Comparison of ENCODE assay signal across 11 mouse cellular contexts in the genomic region with DNA sequence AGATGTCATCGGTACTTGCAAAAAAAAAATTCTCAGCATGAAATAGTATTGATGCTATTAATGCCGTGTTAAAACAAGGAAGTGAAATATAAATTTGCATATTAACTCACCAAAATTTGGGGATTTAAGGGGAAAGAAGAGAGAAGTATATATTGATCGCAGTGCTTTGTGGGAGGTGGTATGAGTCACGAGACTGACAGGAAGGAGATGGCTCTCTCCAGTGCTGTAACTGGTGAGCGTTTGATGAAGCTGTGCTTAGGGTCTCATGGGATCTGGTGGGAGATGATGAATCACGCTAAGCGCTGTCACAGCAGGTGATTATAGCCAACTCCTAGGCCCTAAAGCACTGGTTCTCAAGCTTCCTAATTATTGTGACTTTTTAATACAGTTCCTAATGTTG.
"Had no signal": no experiment of that assay in that cellular context is flagged by ENCODE, and none has a peak within 500 bp of the region (broad histone marks: within the 10 kb centered on the region; RNA-seq: fewer than 3 reads in every experiment).

No protein-coding gene starts in this region.

- DNase-seq: kidney, adult 11 months; kidney, adult 8-10 months; kidney, postnatal 10 days; kidney, postnatal 36 days; liver, embryonic 13.5 days; lung, adult 2 months; midbrain, embryonic 14.5 days; thymus, postnatal 25 days had no signal

- H3K4me1 ChIP-seq: kidney, embryonic 15.5 days; liver, embryonic 13.5 days; stomach, embryonic 15.5 days had no signal

- H3K9ac ChIP-seq: kidney, embryonic 15.5 days; liver, embryonic 13.5 days; stomach, embryonic 15.5 days had no signal

- H3K36me3 ChIP-seq: kidney, embryonic 15.5 days; liver, embryonic 13.5 days; stomach, embryonic 15.5 days had no signal

- H3K27ac ChIP-seq: kidney, embryonic 15.5 days; liver, embryonic 13.5 days; macrophage; stomach, embryonic 15.5 days had no signal

- H3K4me3 ChIP-seq: kidney, embryonic 15.5 days; liver, embryonic 13.5 days; stomach, embryonic 15.5 days had no signal

- H3K27me3 ChIP-seq: kidney, embryonic 15.5 days; liver, embryonic 13.5 days; stomach, embryonic 15.5 days had no signal
